Mouse (Mus musculus): ENCODE results near the gene Cd151.

The Cd151 gene

DNA sequence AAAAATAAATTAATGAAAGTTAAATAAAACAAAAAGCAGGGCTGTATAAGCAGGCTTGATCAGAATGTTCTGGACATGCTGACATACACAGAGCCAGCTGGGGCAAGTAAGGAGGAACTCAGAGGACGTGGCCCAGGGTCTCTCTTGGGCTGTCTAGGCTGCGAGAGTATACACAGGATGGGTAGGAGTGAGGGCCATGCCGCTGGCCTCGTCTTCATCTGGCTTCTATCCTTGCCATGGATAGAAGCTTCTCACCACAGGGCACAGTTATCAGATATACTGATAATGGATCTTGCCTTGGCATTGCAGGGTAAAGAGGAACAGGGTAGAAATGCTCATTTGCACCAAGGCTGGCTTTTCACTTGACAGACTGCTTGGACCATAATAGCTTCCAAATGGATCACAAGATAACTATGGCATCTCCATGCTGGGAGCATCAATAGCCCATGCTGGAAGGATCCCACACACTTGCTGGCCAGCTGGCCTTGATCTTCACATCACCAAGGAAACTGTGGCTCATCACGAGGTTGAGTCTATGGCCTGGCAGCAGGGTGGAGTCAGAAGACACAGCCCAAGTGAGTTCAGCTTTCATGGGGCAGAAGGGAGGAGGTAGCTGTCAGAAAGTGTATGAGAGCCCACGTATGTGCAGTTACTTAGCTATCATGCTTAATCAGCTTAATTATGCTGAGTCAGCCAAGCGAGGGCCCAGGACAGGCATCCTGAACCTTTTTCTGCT lies 34.8 kb downstream of the Cd151 start:
- DNase-seq, result no peak

DNA sequence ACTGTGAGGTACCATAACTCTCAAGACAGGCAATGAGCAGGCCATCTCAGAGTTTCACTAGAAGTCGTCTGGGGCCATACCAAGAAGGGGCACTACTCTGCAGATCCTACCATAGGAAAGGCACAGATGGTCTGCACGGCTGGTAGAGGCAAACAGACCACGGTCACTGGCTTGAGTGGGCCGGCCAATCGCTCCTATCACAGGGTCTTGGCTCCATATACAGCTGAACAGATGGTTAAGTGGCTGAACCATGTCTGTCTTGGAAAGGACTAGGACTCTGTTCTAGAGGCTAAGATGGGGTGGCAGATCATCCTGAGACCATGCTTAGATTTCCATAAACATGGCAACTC lies 35.3 kb downstream of the Cd151 start:
- no peak for DNase-seq

DNA sequence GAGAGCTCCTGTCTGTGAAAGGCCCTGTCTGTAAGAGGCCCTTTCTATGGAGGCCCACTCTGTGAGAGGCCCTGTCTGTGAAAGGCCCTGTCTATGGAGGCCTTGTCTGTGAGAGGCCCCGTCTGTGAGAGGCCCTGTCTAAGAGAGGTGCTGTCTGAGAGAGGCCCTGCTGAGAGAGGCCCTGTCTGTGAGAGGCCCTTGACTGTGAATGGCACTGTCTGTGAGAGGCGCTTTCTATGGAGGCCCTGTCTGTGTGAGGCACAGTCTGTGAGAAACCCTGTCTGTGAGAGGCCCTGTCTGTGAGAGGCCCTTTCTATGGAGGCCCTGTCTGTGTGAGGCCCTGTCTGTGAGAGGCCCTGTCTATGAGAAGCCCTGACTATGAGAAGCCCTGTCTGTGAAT lies 39.1 kb downstream of the Cd151 start:
- DNase-seq, result no peak

DNA sequence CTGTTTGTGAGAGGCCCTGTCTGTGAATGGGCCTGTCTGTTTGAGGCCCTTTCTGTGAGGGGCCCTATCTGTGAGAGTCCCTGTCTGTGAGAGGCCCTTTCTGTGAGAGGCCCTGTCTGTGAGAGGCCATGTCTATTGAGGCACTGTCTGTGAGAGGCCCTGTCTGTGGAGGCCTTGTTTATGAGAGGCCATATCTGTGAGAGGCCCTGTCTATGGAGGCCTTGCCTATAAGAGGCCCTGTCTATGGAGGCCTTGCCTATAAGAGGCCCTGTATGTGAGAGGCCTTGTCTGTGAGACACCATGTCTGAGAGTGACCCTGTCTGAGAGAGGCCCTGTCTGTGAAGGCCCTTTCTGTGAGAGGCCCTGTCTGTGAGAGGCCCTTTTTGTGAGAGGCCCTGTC lies 41.0 kb downstream of the Cd151 start:
- no peak for DNase-seq

DNA sequence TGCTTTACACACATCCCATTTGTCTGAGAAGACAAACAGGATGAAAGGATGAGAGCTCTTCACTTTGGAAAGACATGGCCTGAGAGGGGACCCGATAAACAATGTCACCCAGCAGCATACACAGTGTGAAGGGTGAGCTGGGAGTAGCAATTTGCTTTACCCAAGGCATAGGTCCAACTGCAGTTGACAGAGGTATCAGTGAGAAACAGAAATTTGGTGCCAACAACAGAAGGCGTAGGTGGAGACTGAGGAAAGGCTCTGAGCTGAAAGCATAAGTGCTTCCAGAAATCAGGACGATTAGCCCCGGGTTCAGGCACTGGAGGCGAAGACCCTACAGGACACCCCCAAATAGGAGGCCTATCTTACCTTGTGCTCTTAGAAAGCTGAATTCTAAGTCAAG lies 43.0 kb downstream of the Cd151 start:
- DNase-seq, result no peak

DNA sequence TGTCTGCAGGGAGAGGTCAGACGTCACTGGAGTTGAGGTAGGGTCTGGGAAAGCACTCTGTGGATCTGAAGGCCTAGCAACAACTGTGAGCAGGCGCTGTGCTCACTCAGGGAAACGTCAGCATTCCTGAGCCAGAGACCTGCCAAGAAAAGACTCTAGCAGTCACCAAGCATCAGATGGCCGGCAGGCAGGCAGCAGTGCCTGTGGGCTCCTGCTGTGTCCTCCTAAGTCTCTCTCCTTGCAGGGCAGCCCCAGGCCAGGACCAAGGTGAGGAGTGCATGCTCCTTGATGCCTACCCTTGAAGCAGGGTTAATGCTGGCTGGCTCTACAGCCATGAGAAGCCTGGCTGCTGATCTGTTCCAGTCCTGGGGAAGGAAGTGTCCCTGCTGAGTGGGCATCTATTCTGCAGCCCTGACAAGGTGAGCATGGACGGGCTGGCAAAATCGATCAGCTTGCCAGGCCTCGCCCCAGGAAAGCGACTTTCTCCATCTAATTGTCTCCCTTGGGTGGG lies 43.5 kb downstream of the Cd151 start:
- DNase-seq, result no peak

DNA sequence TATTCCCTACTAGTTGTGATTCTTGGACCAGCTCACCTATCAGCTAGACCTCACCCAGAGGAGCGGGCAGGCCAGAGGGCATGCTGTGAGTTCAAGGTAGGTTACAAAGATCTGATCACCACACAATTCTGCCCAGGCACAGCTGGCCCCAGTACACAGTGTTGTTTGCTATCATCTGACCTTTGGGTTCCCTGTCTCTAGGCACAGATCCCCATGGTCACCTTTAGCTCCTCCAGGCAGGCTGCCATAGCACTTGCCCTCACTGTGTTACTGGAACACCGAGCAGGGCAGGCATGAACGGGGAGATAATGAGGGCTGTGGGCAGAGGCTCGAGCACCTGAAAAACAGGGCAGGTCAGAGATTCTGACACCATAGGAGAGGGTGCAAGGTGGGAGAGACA lies 50.4 kb downstream of the Cd151 start:
- DNase-seq, result no peak

DNA sequence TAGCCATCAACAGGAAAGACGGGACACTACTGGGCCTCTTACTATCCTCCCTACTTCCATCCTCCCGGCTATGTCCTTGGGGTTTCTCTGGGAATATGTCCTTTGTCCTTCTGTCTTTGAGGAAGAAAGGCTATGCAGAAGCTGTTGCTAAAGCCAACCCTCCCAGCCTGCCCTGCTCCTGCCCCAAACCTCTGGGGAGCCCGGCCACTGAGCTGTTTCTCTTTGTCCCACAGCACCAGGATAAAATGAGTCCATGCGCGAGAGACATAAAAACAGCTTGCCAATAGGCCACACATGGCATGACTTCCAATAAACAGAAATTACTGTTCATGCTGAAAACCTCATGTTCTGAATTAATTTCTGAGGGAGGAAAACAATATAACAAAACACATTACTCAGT lies 51.1 kb downstream of the Cd151 start:
- no peak for DNase-seq

DNA sequence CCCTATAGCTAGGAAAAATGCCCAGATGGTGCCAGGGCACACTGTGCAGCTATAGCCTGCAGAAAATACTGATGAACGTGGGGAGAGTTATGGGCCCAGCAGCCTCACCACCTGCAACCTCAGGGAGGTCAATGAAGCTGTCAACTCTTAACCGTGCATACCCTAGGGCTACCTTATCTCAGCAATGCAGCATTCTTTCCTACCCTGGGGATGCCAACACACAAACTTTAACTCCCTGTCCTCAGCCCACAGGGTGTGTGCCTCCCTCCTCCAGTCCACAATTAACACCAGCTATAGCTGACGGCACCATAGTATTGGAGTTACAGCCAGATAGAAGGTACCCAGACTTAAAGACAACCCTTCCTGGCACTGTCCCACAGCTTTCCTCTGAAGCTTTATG lies 51.7 kb downstream of the Cd151 start:
- no peak for DNase-seq

DNA sequence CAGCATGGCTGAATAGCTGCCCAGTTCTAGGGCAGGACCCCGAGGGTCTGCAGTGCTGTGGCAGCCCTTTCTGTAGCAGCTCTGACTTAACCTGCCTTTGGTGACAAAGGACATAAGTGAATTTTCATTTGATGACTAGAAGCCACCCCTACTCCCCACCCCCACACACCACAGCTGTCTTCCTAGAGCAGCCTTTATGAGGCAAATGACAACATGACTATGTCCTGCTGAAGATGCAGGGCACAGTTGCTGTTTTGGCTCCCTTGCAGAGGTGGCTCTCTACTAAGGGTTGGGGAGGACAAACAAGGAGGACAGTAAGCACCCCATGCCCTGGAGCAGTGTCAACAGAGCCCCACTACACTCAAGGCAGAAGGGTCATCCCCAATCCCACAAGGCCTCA lies 52.6 kb downstream of the Cd151 start:
- no peak for DNase-seq
